Mouse (Mus musculus) neutrophil, adult 83 days (primary cell): ENCODE measurements around the gene Kif21a. TPM values are rescaled to one million over a fixed set of nuclear protein-coding genes. Genes with fewer than 3 reads are reported as not detected.

ENCODE experiments used
- total RNA-seq, 2 experiments: library from RNA; stranded (reverse); gene quantifications; one replicate each; pipeline ENCODE4 v1.2.4; 2023

Kif21a gene
- total RNA-seq = under 1 TPM in 1 of 2 experiments, not detected in 1; 0.13 TPM

GRCm38 (mm10) chr15:91049496-91050441, at the start of gene Kif21a:
Kif21a (minus strand) TSS chr15:91049948.

Other genes with a start within 250 kb of the Kif21a start
- 10 to 100 TPM; 46.9 to 55.1 TPM for gene Abcd2, start 141.9 kb upstream of the Kif21a start, total RNA-seq
- gene CN725425, start 149.5 kb upstream of the Kif21a start, total RNA-seq = not detected